Comparison of ENCODE assay signal across 20 mouse cellular contexts in genomic region chr1:36083554-36083953, GRCm38 (mm10). TPM values are rescaled to one million over a fixed set of nuclear protein-coding genes. Genes with fewer than 3 reads are reported as not detected.
DNase-seq lines count a peak whose midpoint lies in the region; ATAC-seq and TF ChIP-seq lines count a peak whose summit lies in the region.
"Had no signal": no experiment of that assay in that cellular context is flagged by ENCODE, and none has a peak within 500 bp of the region (broad histone marks: within the 10 kb centered on the region; RNA-seq: fewer than 3 reads in every experiment).

No protein-coding gene starts in this region.

- H3K27me3 ChIP-seq in liver, embryonic 13.5 days, result no peaks in the 10 kb centered on the region
- no peaks in the 10 kb centered on the region for H3K27me3 ChIP-seq in lung, postnatal 0 days (replicated peaks; ENCODE audit: insufficient read depth, low read length)
- H3K27me3 ChIP-seq: embryonic facial prominence, embryonic 13.5 days; forebrain, embryonic 12.5 days had no signal

- H3K36me3 ChIP-seq in liver, embryonic 13.5 days, result peaks cover 98% of the 10 kb centered on the region
- H3K36me3 ChIP-seq in lung, postnatal 0 days (ENCODE audit: insufficient read depth, low read length), result no peaks in the 10 kb centered on the region

- ATAC-seq in liver, embryonic 13.5 days (ENCODE audit: low read depth), result no peak
- peak; percentile 51 for ATAC-seq in lung, postnatal 0 days
- ATAC-seq: forebrain, embryonic 16.5 days had no signal

- TF ChIP-seq CTCF in lung, postnatal 0 days (IDR thresholded peaks at IDR 0.05), result no peak

- intact Hi-C loops in left cerebral cortex, postnatal 4 days (cut with DNase I), result no loop called here
- intact Hi-C loops in left cerebral cortex, postnatal 36 days (cut with DNase I), result no loop called here

- H3K4me1 ChIP-seq in liver, embryonic 13.5 days (replicated peaks), result peaks cover 78% of the 10 kb centered on the region
- peaks cover 3% of the 10 kb centered on the region; the same call in 1 of the 2 replicates for H3K4me1 ChIP-seq in lung, postnatal 0 days (ENCODE audit: insufficient read depth, low read depth, low read length)

- no peak overlapping the region for H3K4me2 ChIP-seq in liver, embryonic 13.5 days
- H3K4me2 ChIP-seq in lung, postnatal 0 days (replicated peaks; ENCODE audit: low read depth, low read length), result no peak overlapping the region
- H3K4me2 ChIP-seq: embryonic facial prominence, embryonic 13.5 days; forebrain, embryonic 12.5 days had no signal

- no peak overlapping the region for H3K27ac ChIP-seq in liver, embryonic 13.5 days
- no peak overlapping the region for H3K27ac ChIP-seq in lung, postnatal 0 days (ENCODE audit: low read length)
- H3K27ac ChIP-seq: embryonic facial prominence, embryonic 13.5 days; forebrain, embryonic 12.5 days; heart, embryonic 10.5 days had no signal

- H3K4me3 ChIP-seq in liver, embryonic 13.5 days (replicated peaks), result no peak overlapping the region
- H3K4me3 ChIP-seq in lung, postnatal 0 days (ENCODE audit: low read depth, low read length), result no peak overlapping the region
- H3K4me3 ChIP-seq: embryonic facial prominence, embryonic 13.5 days; forebrain, embryonic 12.5 days; heart, embryonic 10.5 days had no signal

- 86% methylated on average over 5 of the region's 5 CpGs for WGBS in liver, embryonic 13.5 days (ENCODE audit: insufficient replicate concordance)
- WGBS in lung, postnatal 0 days, result 67% methylated on average over 5 of the region's 5 CpGs

- H3K9me3 ChIP-seq in liver, embryonic 13.5 days (replicated peaks), result no peaks in the 10 kb centered on the region
- H3K9me3 ChIP-seq in lung, postnatal 0 days (ENCODE audit: low read length), result no peaks in the 10 kb centered on the region
- H3K9me3 ChIP-seq: heart, embryonic 10.5 days had no signal

- DNase-seq in liver, embryonic 13.5 days, result no peak
- no peak for DNase-seq in liver
- DNase-seq in lung, postnatal 0 days (ENCODE audit: low spot score), result peak; percentile 75
- DNase-seq in lung, postnatal 14 days, result no peak
- peak; percentile 64 for DNase-seq in lung, postnatal 36 days
- DNase-seq in left cerebral cortex, postnatal 4 days, result no peak
- DNase-seq in left cerebral cortex, postnatal 36 days (ENCODE audit: low spot score in 2 of 2), result no peak
- DNase-seq: adrenal gland, adult 2 months; adrenal gland, postnatal 25 days; cerebellum, adult 18-20 months; cerebellum, adult 9-11 months; cerebellum, postnatal 36 days; gastrocnemius, postnatal 10 days; heart, adult 18-20 months; heart, postnatal 10 days; heart, postnatal 4 days had no signal

- H3K9ac ChIP-seq in liver, embryonic 13.5 days, result peak overlapping the region; percentile 41
- H3K9ac ChIP-seq in lung, postnatal 0 days (replicated peaks; ENCODE audit: low read depth), result no peak overlapping the region
- H3K9ac ChIP-seq: embryonic facial prominence, embryonic 13.5 days; forebrain, embryonic 12.5 days had no signal

- no peak for TF ChIP-seq EP300 in lung, postnatal 0 days (IDR thresholded peaks at IDR 0.05)

RNA-seq across cellular contexts. Expression of gene Hs6st1, which starts 15.4 kb away (rescaled TPM):
- 4.6 and 6.1 TPM in 2 replicates for polyA plus RNA-seq in liver, embryonic 13.5 days (2015; fragmentation: Nextera tagmentation; extraction: Ambion mirVana)
- polyA plus RNA-seq in lung, postnatal 0 days (2015; fragmentation: Nextera tagmentation; extraction: Ambion mirVana), result 4.9 and 6.3 TPM in 2 replicates
- 10 to 100 TPM; 88.1 to 90.1 TPM for total RNA-seq in left cerebral cortex, postnatal 4 days (2021)
- total RNA-seq in left cerebral cortex, postnatal 36 days (2021), result 10 to 100 TPM; 56.1 to 58.6 TPM

Comparison
In these comparisons a context has a peak if more than half of its experiments do, and no peak if none do; other contexts are left out.
1. DNase-seq: peak in lung, postnatal 0 days (single experiment) and lung, postnatal 36 days (single experiment); none in liver, embryonic 13.5 days (single experiment), liver (single experiment), lung, postnatal 14 days (single experiment), left cerebral cortex, postnatal 4 days (single experiment) and left cerebral cortex, postnatal 36 days (0 of 2).